17 mouse cellular contexts compared by ENCODE assay signal in genomic region chr8:111493176-111493575, GRCm38 (mm10).
"Had no signal": no experiment of that assay in that cellular context is flagged by ENCODE, and none has a peak within 500 bp of the region (broad histone marks: within the 10 kb centered on the region; RNA-seq: fewer than 3 reads in every experiment).

No protein-coding gene starts in this region.

- H3K4me3 ChIP-seq: lung, embryonic 15.5 days; megakaryocyte, embryonic 14.5 days; midbrain, embryonic 13.5 days; midbrain, embryonic 15.5 days; neural tube, embryonic 12.5 days; stomach, embryonic 15.5 days had no signal

- H3K36me3 ChIP-seq: midbrain, embryonic 15.5 days had no signal

- H3K9ac ChIP-seq: lung, embryonic 15.5 days; midbrain, embryonic 13.5 days; midbrain, embryonic 15.5 days; neural tube, embryonic 12.5 days; stomach, embryonic 15.5 days had no signal

- H3K4me1 ChIP-seq: megakaryocyte, embryonic 14.5 days; midbrain, embryonic 13.5 days; midbrain, embryonic 15.5 days; neural tube, embryonic 12.5 days; stomach, embryonic 15.5 days had no signal

- H3K9me3 ChIP-seq: lung, embryonic 15.5 days; megakaryocyte, embryonic 14.5 days; midbrain, embryonic 13.5 days; midbrain, embryonic 15.5 days; neural tube, embryonic 12.5 days; stomach, embryonic 15.5 days had no signal

- H3K27me3 ChIP-seq: lung, embryonic 15.5 days; megakaryocyte, embryonic 14.5 days; midbrain, embryonic 13.5 days; midbrain, embryonic 15.5 days; neural tube, embryonic 12.5 days; stomach, embryonic 15.5 days had no signal

- DNase-seq: lung, adult 2 months; lung, postnatal 14 days; lung, postnatal 36 days; right cerebral cortex, postnatal 14 days; thymus, adult 2 months; thymus, postnatal 25 days; thymus, postnatal 4 days had no signal

- ATAC-seq: lung, postnatal 0 days; midbrain, embryonic 13.5 days; midbrain, embryonic 15.5 days had no signal

- H3K4me2 ChIP-seq: lung, embryonic 15.5 days; midbrain, embryonic 11.5 days; midbrain, embryonic 13.5 days; midbrain, embryonic 15.5 days; neural tube, embryonic 12.5 days; stomach, embryonic 15.5 days had no signal

- H3K27ac ChIP-seq: lung, embryonic 15.5 days; macrophage; midbrain, embryonic 13.5 days; midbrain, embryonic 15.5 days; neural tube, embryonic 12.5 days; stomach, embryonic 15.5 days; stomach, postnatal 0 days had no signal
